Mouse (Mus musculus) gastrocnemius, postnatal 36 days (tissue): ENCODE measurements at regions not wholly inside any gene's neighbourhood (a gene's known extent, or its start where the extent isn't known, plus 50 kb on each side); places are given as distances from the start of the nearest gene placed in this dataset.

Experiments used
- DNase-seq, 2 experiments: peaks; one replicate each; pipeline ENCODE4 v3.0.0; 2022
- intact Hi-C: fragments of 180-260 bp; cut with DNase I; formaldehyde crosslinking; loops from one replicate; pipeline ENCODE4 v1.15.1; 2025

DNA sequence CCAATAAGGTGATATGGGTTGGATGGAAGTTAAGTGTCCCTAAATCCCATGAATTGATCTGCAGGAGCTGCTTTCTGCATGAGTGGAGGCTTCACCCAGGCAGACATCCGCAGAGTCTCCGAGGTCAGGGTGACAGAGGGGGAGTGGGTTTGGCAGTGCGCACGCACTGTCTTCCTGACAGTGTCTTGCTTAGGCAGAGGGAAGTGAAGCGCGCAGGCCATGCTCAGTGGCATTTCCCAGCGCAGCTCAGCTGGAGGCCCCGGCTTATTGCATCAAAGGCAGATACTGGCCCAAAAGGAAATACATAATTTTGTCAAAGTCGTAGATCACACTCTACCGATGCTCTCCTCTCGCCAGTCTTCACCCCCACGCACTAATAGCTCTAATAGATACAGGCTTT is 252.7 kb upstream of the Dnajc24 start:
- intact Hi-C loops, result no loop called here
- DNase-seq, result no peak

DNA sequence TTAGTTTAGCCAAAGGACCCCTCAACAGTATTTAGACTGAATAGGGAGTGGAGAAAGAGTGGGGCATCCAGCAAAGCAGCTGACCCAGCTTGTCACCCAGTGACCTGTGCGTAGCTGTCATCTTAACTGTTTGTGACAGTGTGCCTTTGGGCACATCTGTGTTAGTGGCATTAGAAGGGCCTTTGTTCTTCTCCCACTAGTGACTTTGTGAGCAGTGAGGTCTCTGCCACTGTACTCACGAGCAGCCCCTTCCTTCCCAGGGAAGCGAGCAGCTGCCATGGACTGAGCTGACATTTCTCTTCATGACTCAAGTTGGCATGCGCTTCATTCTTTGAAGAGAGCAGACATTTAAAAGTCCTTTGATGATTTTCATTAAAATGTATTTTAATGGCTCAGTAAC is 231.0 kb upstream of the Dnajc24 start:
- intact Hi-C loops, result no loop called here
- DNase-seq, result no peak

DNA sequence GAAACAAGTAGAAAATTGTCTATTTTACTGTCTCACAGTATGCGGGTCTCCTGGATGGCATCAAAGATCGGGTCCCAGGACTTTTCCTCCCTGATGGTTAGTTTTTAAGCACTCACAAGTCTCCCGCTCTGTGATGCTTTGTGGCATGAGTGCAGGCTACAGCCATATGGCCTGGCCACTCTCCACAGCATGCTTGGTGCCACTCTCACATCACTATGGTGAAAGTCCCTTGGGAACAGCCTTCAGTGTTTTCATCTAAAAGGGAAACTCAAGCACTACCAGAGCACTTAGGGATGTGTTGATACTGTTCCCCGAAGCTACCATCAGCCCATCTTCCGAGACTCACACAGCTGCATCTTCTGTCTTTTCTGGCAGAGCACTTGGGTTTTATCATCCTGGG is 227.8 kb upstream of the Dnajc24 start:
- intact Hi-C loops, result no loop called here

DNA sequence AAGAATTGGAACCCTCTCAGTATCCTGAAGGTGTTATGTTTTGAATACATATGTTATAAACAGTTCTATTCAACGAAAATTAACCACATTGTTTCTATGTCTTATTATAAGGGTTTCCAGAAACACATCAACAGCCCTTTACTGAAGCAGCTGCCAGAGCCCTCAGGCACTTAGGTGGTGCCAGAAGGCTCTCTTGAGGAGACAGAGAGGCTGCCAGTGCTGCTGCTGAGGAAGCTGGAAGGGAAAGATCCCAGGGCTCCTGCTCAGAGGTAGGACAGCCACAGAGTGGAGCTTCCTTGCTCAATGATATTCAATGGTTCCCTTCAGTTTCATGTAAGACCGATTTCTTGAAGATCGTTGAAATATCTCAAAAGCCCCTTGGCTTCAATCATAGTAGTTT is 226.7 kb upstream of the Dnajc24 start:
- intact Hi-C loops, result no loop called here
- DNase-seq, result no peak

More for the DNA sequence above, 227.8 kb upstream of the Dnajc24 start:
- DNase-seq, result no peak

DNA sequence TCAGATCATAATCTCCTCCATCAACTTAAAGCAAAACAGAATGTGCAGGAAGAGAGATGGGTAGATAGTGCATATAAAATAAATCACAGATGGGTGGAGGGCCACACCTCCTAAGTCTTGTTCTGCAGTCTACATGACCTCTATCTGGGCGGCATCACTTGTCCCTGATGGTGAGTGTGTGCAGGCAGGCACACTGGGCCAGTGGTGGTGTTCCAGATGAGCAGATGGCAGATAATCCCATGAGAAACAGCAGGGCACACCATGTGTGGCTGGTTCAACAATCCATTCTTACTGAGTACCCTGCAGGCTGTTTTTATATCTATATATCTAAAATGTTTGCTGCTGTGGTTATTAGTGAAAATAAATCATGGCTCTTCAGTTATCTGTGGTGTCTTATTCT is 224.9 kb upstream of the Dnajc24 start:
- no peak for DNase-seq
- intact Hi-C loops, result no loop called here

DNA sequence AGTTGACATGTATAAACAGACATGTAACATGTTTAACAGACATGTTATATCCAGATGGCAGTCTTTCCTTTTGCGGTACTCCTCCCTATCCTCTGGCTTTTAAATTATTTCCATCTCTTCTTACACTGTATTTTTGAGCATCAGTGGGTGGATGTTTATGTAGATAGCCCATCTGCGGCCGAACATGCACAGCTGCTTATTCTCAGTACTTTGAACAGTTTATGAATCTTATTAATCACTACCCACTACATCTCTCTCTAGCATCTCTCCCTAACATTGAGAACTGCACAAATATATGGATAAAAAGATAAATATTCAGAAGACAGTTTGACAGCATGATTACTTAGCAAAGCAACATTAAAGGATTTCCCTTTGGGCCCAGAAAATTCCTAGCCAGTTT is 212.8 kb upstream of the Dnajc24 start:
- DNase-seq, result no peak
- intact Hi-C loops, result no loop called here

DNA sequence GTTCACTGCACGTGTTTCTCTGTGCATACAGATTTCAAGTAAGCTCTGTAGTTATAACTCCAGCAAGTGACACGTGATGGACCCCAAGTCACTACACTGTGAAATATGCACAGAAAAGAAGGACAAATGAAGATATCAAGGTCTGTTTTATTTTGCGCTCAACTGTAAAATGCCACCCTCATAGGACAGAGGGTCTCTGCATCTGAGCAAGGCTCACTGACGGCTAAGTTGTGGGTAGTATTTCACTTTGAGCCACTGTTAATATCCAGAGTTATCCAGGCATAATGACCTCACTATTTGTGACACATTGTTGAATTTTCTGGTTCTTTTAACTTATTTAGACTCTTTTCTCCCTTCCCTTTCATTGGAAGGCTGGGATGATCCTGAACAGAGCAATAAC is 210.4 kb upstream of the Dnajc24 start:
- intact Hi-C loops, result no loop called here
- DNase-seq, result no peak

DNA sequence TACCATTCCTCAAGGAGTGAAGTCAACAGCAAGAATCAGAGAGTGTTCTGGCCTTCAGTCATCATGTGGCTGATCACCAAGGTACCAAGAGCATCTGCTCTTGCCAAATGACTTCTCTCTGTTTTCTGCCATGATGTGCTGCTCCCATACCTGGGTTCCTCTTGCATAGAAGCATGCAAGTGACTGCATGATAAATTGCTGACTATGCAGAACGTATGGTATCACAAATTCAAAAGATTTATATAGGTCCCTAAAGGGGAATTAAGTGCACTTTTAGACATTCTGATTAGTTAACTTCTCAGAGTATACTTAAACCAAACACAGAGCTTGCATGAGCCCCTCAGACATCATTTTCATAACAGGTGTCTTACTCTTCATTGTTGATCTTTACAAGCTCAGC is 207.4 kb upstream of the Dnajc24 start:
- DNase-seq, result no peak
- intact Hi-C loops, result no loop called here

DNA sequence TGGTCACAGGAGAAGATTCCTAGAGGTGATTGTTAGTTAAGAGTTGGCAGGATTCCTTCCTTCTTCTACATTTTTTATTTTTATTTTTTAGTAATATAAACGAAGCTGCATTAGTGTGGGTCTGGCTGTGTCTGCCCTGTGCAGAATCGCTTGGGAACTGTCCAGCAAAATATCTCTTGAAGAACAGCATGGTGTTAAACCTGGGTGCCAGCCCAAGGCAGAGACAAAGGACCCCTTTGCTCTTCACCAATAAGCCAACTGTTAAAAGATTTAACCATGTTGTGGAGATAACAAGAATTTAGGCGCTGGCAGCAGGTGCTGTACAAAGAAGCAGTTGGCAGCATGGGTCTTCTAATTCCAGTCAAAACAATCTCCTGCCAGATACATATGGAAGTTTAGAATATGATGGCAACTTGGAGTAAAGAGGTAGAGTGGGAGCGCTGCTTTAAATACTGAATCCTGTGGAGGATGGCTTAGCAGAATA is 205.5 kb upstream of the Dnajc24 start:
- no peak for DNase-seq
- intact Hi-C loops, result no loop called here

DNA sequence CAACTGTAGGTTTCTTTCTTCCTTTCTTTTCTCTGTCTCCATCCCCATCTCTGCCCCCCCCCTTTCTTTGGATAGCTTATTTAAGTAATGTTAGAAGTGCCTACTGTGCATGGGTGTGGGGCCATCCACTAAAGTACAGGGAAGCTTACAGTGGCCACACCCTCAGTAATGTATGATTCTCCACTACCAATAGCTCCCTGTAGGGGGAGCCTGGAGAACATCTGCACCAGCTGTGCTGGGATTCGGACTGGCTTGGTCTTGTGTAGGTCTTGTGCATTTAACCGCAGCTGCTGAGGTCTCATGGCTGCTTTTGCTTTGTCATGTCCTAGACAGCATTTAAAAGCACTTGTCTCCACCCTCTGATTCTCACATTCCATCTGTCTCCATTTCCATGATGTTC is 196.8 kb upstream of the Dnajc24 start:
- DNase-seq, result no peak
- intact Hi-C loops, result no loop called here

DNA sequence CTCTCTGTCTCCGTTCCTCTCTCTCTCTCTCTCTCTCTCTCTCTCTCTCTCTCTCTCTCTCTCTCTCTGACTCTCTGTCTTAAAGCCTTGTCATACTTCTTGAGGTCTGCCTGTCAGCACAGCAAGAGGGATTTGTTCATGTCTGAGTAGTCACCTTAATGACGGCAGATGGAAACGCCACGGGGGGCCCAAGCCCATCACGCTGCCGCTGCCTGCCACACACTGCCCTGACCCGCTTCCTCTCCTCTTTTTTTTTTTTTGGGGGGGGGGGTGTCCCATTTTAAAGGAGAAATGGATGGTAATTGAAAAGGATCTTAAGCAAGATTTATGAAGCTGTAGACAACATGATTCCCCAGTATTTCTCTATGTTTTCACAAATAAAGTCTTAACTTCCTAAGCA is 191.8 kb upstream of the Dnajc24 start:
- intact Hi-C loops, result no loop called here
- no peak for DNase-seq

DNA sequence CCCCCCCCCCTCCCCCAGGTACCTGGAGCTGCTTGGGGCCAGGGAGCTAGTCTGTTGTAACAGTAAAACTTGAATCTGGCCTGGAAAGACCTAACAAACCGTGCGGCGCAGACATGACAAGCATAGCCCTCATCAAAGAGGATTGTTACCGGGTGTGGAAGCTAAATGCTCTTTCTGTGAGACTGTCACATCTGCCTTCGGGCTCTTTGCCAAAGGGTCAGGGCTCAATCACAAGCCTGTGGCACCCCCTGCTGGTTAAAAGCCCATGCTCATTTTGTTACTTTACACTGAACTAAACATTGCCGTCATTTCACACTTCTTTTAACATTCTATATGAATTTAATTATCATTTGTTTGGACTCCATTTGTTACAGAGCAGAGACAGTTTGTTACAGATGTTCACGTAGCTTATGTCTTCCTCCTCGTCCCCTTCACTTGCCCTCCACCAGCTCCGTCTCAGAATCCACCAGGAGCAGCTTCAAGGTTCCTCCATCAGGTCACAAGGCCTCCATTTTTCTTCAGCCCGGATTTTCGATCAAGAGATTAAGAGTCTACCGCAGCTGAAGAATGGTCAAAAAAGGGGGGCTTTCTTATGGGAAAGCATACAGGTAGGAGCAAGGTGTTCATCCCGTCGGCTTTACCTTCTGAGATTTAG is 191.1 kb upstream of the Dnajc24 start:
- peak; percentile 19 to 27 for DNase-seq
- intact Hi-C loops, result loop anchor here (5.0 kb wide), 1 partner anchor 672 kb away; no protein-coding TSS in a partner anchor

DNA sequence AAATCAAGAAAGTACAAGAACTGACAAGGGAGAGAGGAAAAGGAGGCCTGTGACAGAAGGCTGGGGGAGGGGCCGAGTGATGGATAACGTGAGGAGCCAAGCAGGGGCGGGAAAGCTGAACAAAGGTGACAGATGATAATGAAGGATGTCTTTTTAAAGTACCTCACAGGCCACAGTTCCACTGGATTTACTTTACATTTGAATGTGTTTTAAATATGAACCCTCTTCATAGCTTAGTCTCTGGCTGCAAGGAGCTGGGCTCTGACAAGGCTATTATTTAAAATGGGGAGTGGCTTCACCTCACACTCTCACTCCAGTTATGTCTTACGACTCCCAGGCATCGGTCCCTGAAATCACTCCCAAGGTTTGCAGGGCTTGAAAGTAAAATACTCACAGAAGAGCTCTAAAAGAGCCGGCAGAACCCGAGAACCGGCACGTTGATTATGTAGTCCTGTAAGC is 190.6 kb upstream of the Dnajc24 start:
- intact Hi-C loops, result loop anchor here (5.0 kb wide), 1 partner anchor 672 kb away; no protein-coding TSS in a partner anchor
- no peak for DNase-seq

DNA sequence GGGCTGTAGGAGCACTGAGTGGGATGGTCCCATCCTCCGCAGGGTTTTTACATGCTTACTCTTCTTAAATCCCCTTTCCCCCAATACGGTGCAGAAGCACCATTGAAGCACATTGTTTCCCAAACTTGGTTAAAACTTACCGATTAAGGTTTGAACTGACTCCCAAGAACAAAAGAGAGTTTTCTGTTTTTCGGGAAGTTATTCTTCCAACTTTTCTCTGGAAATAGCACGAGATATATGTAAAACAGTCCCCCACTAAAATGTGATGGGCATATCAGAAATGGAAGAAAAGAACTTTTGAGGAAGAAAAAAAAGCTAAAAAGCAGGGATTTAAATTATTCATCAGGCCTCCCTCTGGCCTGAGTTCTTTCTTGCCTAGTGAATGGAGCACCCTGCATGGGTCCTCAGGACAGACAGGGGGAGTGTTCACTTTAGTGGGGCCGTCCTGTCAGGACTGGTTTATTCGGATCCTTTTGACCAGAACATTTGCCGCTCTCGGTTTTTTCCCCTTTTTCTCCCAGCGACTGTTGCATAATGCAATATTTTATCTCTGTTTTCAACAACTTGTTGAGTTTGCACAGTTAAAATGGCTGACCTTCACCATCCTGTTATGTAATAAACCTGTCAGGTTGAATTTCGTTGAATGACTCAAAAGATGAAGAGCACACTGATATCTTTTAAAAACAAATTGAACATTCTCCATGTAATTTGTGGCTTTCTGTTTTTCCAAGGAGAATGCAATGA is 187.4 kb upstream of the Dnajc24 start:
- DNase-seq, result no peak
- intact Hi-C loops, result loop anchor here (5.0 kb wide), 1 partner anchor 668 kb away; no protein-coding TSS in a partner anchor

DNA sequence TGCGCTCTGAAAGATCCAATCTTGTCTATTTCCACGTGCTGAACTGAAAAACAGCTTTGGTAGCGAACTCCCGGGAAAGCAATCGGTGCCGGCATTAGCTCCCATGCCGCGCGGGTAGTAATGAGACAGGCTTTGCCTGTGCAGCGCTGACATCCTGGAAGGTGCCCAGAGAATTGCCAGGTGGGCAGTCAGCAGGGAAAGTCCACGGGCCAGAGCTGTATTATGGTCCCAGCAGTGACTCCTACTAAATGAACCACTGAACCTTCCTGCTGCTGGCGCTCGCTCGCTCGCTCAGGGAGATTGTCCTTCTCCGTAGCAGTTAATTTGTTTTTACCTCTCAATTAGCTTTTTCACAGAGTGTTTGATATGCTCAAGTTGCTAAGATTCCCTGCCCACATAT is 180.3 kb upstream of the Dnajc24 start:
- intact Hi-C loops, result no loop called here
- no peak for DNase-seq

DNA sequence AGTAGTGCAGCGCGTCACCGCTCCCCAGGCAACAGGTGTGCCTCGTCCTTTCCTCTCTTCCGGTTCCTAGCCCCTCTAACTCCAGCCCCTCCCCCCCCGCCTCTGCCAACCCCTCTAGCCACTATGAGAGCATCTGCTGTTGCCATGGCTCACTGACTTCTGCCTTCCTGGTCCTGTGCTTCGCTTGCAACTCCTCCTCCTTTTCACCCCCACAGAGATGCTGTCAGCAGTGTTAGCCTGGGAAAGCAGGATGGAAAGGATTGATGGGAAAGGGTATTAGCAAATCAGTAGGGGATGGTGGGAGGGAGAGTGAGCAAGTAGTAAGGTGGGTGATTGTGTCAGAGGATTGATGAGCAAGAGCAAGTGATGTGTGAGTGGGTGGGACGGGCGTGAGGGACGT is 178.7 kb upstream of the Dnajc24 start:
- intact Hi-C loops, result no loop called here
- DNase-seq, result no peak

DNA sequence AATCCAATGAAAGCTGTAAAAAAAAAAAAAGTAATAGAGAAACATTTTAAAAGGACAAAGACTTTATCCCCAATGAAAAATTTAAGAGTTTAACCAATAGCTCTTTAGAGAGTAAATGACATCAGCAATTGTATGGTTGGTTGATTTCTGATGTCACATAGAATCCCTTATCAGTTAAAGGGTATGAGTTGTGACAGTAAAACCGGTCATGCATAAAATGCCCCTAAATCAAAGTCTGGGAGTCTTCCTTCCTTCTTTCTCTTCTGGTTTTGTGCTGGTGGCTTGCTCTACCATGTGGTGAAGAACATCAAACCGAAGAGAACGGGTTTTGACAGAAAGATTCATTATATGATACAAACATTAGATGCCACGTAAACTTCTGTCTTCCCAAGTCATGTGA is 159.3 kb upstream of the Dnajc24 start:
- DNase-seq, result no peak
- intact Hi-C loops, result no loop called here

DNA sequence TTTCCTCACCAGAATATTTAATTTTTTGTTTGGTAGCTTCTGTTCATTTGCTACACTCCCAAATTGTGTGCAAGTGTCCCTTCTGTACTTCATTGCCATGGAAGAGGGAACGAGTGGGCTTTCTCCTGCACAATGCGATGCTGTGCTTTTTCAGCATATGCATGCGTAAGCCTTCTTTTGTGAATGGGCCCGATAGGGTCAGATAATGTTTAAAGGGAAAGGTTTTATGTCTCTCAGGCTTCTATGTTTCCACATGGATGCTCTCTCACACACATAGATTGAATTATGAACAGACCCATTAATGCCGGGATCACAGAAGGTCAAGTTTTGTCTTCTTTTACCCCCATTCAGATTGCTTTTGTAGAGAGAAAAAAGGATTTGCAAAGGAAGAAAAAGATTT is 158.5 kb upstream of the Dnajc24 start:
- intact Hi-C loops, result no loop called here

DNA sequence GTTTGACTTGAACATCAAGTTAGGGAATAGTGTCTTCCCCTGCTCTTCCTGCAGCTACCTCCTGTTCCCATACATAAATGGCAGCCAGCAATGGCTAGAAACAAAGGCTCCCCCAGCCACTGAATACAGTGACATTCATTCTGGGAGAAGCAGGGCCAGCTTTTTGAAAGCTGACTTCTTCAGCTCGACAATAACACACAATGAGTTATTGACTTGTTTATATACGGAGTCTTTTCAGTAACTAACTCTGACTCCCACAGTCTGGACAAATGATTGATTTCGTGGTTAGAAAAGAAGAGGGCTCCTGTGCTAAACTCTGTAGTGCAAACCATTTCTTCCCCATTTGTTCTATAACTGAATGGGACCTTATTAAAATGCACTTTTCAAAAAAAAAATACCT is 146.4 kb upstream of the Dnajc24 start:
- intact Hi-C loops, result no loop called here

More for the DNA sequence above, 158.5 kb upstream of the Dnajc24 start:
- no peak for DNase-seq

DNA sequence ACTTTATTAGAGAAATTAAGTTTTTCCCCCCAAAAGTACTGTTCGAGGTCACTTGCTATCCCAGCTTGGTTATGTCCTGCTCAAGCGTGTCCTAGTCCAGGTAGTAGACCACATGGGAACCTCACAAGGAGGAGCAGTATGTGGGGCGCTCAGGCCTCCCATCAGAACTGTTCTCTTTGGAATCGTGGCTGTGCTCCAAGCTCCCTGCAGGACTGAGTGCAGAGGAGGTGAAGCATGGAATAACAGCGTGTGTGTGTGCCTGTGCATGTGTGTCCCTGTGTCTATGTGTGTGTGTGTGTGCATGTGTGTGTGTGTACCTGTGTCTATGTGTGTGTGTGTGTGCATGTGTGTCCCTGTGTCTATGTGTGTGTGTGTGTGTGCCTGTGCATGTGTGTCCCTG is 137.6 kb upstream of the Dnajc24 start:
- no peak for DNase-seq
- intact Hi-C loops, result no loop called here

More for the DNA sequence above, 146.4 kb upstream of the Dnajc24 start:
- no peak for DNase-seq

DNA sequence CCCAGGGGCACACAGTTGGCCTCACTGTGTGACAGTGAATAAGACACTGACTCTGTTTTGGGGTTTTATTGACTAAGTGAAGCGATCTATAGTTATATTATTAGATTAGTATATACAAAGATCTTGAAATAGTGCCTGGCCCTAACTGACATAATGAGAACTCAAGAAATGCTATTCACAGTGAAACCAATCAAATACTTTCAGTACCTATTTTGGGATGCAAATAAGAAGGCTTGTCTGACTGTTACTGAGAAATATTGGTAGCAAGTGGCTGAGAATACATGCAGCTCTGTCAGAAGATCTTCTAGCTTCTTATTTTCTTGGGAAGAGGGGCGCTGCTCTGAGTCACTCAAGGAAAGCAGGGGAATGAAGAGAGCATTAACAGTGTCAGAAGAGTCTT is 97.7 kb upstream of the Dnajc24 start:
- no peak for DNase-seq
- intact Hi-C loops, result no loop called here

DNA sequence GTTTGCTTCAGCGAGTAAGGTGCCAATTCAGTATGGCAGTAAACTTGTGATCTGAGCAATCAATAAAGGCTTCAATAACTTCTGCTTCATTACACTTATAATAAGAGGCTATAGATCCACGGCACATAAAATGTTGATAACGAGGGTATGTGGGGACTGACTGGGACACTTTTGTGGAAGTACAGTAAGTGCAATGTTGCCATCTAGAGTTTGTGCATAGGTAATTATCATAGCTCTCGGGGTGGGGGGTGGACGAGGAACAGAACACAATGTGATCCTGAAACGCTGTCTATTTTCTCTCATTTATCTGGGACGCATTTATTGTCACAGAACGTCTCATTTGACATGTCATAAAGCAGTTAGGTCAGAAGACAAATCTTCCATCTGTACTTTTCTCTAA is 82.8 kb upstream of the Dnajc24 start:
- no peak for DNase-seq
- intact Hi-C loops, result no loop called here
